Mouse (Mus musculus): ENCODE results near the gene B4galnt2. TPM values are rescaled to one million over a fixed set of nuclear protein-coding genes. Genes with fewer than 3 reads are reported as not detected.
A peak's percentile ranks its signal among the peaks of the same experiment; 100 is the strongest.

The B4galnt2 gene
- polyA plus RNA-seq, 1 experiment from 2014 or later: 44.3 TPM

DNA sequence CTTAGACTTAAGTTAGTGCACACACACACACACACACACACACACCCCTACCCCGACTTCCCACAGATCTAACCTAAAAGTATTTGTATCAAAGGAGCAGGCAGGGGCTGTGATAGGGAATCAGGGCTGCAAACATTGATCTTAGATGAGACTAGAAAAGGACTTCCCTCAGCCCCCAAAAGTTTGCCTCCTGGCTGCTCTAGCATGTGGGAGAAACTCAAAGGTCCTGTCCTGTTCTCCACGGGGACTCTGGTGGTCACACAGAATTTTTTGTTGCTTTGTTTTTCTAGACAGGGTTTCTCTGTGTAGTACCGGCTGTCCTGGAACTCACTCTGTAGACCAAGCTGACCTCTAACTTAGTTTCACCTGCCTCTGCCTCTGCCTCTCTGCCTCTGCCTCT, 89.1 kb downstream of the B4galnt2 start:
- peaks cover 23% of the 10 kb centered on the region for H3K27me3 ChIP-seq (replicated peaks; ENCODE audit: control insufficient read depth, insufficient read depth, low read length)
- no peak overlapping the region for H3K9ac ChIP-seq (ENCODE audit: low read depth, low read length)
- WGBS: 55% methylated on average over 3 of the region's 3 CpGs
- no peak overlapping the region for H3K27ac ChIP-seq (ENCODE audit: low read length)
- no peaks in the 10 kb centered on the region for H3K9me3 ChIP-seq (ENCODE audit: control insufficient read depth, low read length)
- H3K4me3 ChIP-seq (ENCODE audit: low read length): no peak overlapping the region
- no peak for ATAC-seq
- H3K4me2 ChIP-seq (ENCODE audit: low read depth, low read length): no peak overlapping the region
- no peaks in the 10 kb centered on the region for H3K36me3 ChIP-seq (ENCODE audit: control insufficient read depth, insufficient read depth, low read length)
- peaks cover 5% of the 10 kb centered on the region for H3K4me1 ChIP-seq (ENCODE audit: control insufficient read depth, insufficient read depth, low read length)

DNA sequence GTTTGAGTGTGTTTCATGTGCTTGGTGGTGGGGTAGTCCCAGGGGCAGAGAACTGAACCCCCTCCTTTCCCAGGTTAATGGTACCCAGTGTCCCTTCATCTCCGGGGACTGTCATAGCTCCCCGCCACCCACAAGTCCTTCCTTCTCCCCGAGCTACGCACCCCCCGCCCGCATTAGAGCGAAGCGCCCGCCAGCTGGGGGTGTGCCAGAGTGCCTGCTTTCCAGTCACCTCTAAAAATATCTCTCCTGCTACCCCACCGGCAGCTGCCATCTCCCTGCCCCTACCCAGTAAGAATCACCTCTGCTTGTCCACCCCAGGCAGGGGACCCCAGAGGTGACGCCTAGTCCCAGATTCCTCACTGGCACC, 89.8 kb downstream of the B4galnt2 start:
- H3K4me1 ChIP-seq (ENCODE audit: control insufficient read depth, insufficient read depth, low read length): no peaks in the 10 kb centered on the region
- peak overlapping the region; percentile 75 for H3K9ac ChIP-seq (ENCODE audit: low read depth, low read length)
- 4% methylated on average over 11 of the region's 11 CpGs for WGBS
- H3K27ac ChIP-seq (ENCODE audit: low read length): no peak overlapping the region
- H3K9me3 ChIP-seq (ENCODE audit: control insufficient read depth, low read length): no peaks in the 10 kb centered on the region
- 0 out of 2 replicates have a peak, but pooled peaks have one; percentile 13 for ATAC-seq
- H3K4me3 ChIP-seq (ENCODE audit: low read length): peak overlapping the region; percentile 68
- H3K4me2 ChIP-seq (ENCODE audit: low read depth, low read length): peak overlapping the region; percentile 99
- peaks cover 16% of the 10 kb centered on the region; the same call in 1 of the 2 replicates for H3K27me3 ChIP-seq (replicated peaks; ENCODE audit: control insufficient read depth, insufficient read depth, low read length)
- H3K36me3 ChIP-seq (ENCODE audit: control insufficient read depth, insufficient read depth, low read length): no peaks in the 10 kb centered on the region

DNA sequence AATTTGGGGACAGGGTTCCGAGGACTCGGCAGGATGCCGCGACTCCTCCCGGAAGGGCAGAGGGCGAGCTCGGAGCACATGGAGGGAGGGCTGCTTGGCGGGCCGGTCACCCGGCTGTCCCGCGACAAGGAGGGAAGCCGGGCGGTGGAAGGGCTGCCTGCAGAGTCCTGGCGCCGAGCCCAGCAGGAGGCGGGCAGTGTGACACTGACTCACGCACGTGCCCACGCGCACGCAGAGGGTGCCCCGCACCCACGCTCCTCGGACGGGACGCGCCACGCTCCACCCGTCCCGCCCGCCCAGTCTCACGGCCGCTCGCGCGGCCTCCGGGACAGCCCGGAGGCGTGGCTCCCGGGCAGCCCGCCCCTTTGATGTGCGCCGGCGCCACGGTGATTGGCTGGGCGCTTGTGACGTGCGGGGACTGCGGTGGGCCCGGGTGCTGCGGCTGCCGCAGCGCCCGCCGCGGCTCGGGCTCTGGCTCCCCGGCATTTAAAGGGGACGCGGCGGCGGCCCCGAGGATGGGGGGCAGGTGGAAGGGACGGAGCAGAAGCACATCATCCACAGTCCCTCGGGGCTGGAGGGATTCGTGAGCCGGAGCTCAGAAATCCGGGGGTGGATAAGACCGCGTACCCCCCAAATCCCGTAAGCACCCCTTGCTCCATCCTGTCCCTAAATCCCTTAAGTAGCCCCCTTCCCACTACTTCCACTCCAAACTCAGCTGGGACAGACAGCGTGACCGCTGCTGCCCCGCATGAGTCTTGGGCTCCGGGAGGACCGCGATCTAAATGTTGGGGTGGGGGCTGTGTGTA, 90.4 kb downstream of the B4galnt2 start, which contains the start of gene Phospho1:
Phospho1 (plus strand) TSS at position 429 of the 806 bp plus-strand sequence.
- H3K9me3 ChIP-seq (ENCODE audit: control insufficient read depth, low read length): no peaks in the 10 kb centered on the region
- no peaks in the 10 kb centered on the region for H3K36me3 ChIP-seq (ENCODE audit: control insufficient read depth, insufficient read depth, low read length)
- H3K9ac ChIP-seq (ENCODE audit: low read depth, low read length): peak within 1 kb of the TSS; percentile 77
- peaks cover 11% of the 10 kb centered on the region; the same call in 1 of the 2 replicates for H3K27me3 ChIP-seq (replicated peaks; ENCODE audit: control insufficient read depth, insufficient read depth, low read length)
- under 1% methylated on average over 76 of the region's 78 CpGs for WGBS
- peak within 1 kb of the TSS; percentile 99 for H3K4me2 ChIP-seq (ENCODE audit: low read depth, low read length)
- peak within 1 kb of the TSS; percentile 68 for H3K4me3 ChIP-seq (ENCODE audit: low read length)
- H3K27ac ChIP-seq (ENCODE audit: low read length): no peak within 1 kb of the TSS
- H3K4me1 ChIP-seq (ENCODE audit: control insufficient read depth, insufficient read depth, low read length): no peaks in the 10 kb centered on the region
- ATAC-seq: peak; percentile 95

DNA sequence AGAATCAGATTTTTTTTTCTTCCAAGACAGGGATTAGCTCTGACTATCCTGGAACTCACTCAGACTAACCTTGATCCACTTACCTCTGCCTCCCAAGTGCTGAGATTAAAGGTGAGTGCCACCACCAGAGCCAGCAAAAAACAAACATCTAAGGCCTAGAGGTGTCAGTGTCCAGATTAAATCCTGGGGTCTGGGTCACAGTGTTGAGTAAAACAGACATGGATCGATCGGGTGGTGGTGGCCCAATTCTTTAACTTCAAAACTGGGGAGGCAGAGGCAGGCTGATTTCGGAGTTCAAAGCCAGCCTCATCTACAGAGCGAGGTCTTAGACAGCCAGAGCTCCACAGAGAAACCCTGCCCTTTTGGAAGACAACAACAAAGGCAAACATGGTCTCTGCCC, 92.3 kb downstream of the B4galnt2 start:
- 95% methylated on average over 4 of the region's 4 CpGs for WGBS
- H3K4me3 ChIP-seq (ENCODE audit: low read length): no peak overlapping the region
- no peak for ATAC-seq
- H3K4me1 ChIP-seq (ENCODE audit: control insufficient read depth, insufficient read depth, low read length): no peaks in the 10 kb centered on the region
- no peak overlapping the region for H3K4me2 ChIP-seq (ENCODE audit: low read depth, low read length)
- H3K9me3 ChIP-seq (ENCODE audit: control insufficient read depth, low read length): no peaks in the 10 kb centered on the region
- H3K36me3 ChIP-seq (ENCODE audit: control insufficient read depth, insufficient read depth, low read length): no peaks in the 10 kb centered on the region
- H3K27ac ChIP-seq (ENCODE audit: low read length): no peak overlapping the region
- H3K9ac ChIP-seq (ENCODE audit: low read depth, low read length): no peak overlapping the region
- H3K27me3 ChIP-seq (replicated peaks; ENCODE audit: control insufficient read depth, insufficient read depth, low read length): no peaks in the 10 kb centered on the region; the same call in 1 of the 2 replicates

DNA sequence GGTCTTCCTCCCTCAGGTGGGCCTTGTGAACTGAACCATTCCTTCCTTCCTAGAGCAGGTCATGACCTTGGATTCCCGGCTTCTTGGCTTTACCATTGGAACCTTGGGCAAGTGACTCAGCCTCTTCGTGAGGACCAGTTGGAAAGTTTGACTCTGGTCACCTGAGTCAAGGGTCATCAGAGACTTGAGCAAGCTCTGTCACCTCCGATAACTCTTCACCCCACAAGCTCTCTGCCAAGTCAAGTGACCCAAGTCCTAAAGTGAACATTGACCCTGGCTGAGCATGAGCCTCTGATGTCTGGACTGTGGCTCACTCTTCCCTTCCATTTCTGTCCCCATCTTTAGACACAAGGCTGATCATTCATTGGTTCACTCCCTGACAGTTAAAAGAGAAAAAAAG, 93.2 kb downstream of the B4galnt2 start:
- no peak overlapping the region for H3K9ac ChIP-seq (ENCODE audit: low read depth, low read length)
- WGBS: 80% methylated on average over 3 of the region's 3 CpGs
- no peak overlapping the region for H3K4me2 ChIP-seq (ENCODE audit: low read depth, low read length)
- no peak overlapping the region for H3K4me3 ChIP-seq (ENCODE audit: low read length)
- no peaks in the 10 kb centered on the region for H3K4me1 ChIP-seq (ENCODE audit: control insufficient read depth, insufficient read depth, low read length)
- H3K36me3 ChIP-seq (ENCODE audit: control insufficient read depth, insufficient read depth, low read length): no peaks in the 10 kb centered on the region
- H3K27ac ChIP-seq (ENCODE audit: low read length): no peak overlapping the region
- no peak for ATAC-seq
- H3K9me3 ChIP-seq (ENCODE audit: control insufficient read depth, low read length): no peaks in the 10 kb centered on the region
- no peaks in the 10 kb centered on the region; the same call in 1 of the 2 replicates for H3K27me3 ChIP-seq (replicated peaks; ENCODE audit: control insufficient read depth, insufficient read depth, low read length)

DNA sequence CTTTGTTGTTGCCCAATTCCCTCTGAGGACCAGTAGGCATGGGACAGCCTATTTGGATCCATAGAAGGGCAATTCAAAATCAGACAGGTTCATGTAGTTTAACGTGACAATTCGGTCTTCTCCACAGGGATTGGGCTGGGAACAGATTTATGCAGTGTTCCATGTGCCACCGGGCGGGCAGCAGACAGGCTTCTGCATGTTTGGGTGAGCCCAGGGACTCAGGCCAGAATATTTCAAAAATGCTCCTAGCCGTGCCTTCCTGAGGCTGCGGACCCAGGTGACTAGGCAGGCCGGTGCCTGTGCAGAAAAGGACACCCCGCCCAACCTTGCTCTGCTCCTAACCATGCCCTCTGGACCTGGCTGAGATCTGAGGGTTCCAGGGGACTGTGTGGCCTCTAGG, 95.6 kb downstream of the B4galnt2 start:
- Histone ChIP-seq H3K4me1 (ENCODE audit: control insufficient read depth, insufficient read depth, low read length) (no peaks in the 10 kb centered on the region), H3K27me3 (replicated peaks; ENCODE audit: control insufficient read depth, insufficient read depth, low read length) (no peaks in the 10 kb centered on the region), H3K4me3 (ENCODE audit: low read length) (no peak overlapping the region), H3K9me3 (ENCODE audit: control insufficient read depth, low read length) (no peaks in the 10 kb centered on the region), H3K9ac (ENCODE audit: low read depth, low read length) (no peak overlapping the region), H3K36me3 (ENCODE audit: control insufficient read depth, insufficient read depth, low read length) (no peaks in the 10 kb centered on the region), H3K4me2 (ENCODE audit: low read depth, low read length) (no peak overlapping the region), H3K27ac (ENCODE audit: low read length) (no peak overlapping the region)
- ATAC-seq: peak; percentile 20; the same call in 1 of the 2 replicates
- WGBS: 81% methylated on average over 8 of the region's 8 CpGs

Small RNAs within 50 kb of the gene (microRNA-seq; reads per million reads assigned to microRNA genes)
- not detected for gene Mir3063

Other genes starting within 250 kb of the B4galnt2 start
- gene Phb, start 247.9 kb downstream of the B4galnt2 start, polyA plus RNA-seq (2015; fragmentation: Nextera tagmentation; extraction: Ambion mirVana): 309 and 324 TPM in 2 replicates
- gene Zfp652, start 202.2 kb downstream of the B4galnt2 start, polyA plus RNA-seq (2015; fragmentation: Nextera tagmentation; extraction: Ambion mirVana): 14.7 and 16.8 TPM in 2 replicates
- 0.78 and 0.92 TPM in 2 replicates for gene B130006D01Rik, start 191.3 kb downstream of the B4galnt2 start, polyA plus RNA-seq (2015; fragmentation: Nextera tagmentation; extraction: Ambion mirVana)
- 0.43 and 0.51 TPM in 2 replicates for gene Phospho1, start 90.4 kb downstream of the B4galnt2 start, polyA plus RNA-seq (2015; fragmentation: Nextera tagmentation; extraction: Ambion mirVana)
- 17.3 and 17.4 TPM in 2 replicates for gene Gngt2, start 77.7 kb downstream of the B4galnt2 start, polyA plus RNA-seq (2015; fragmentation: Nextera tagmentation; extraction: Ambion mirVana)
- gene Abi3, start 72.4 kb downstream of the B4galnt2 start, polyA plus RNA-seq (2015; fragmentation: Nextera tagmentation; extraction: Ambion mirVana): 8.7 and 10.3 TPM in 2 replicates
- gene Igf2bp1, start 91.0 kb upstream of the B4galnt2 start, polyA plus RNA-seq (2015; fragmentation: Nextera tagmentation; extraction: Ambion mirVana): 38.5 and 41.0 TPM in 2 replicates
- gene Gip, start 109.7 kb upstream of the B4galnt2 start, polyA plus RNA-seq (2015; fragmentation: Nextera tagmentation; extraction: Ambion mirVana): 19.9 and 21.5 TPM in 2 replicates
- 94.3 and 97.8 TPM in 2 replicates for gene Snf8, start 120.0 kb upstream of the B4galnt2 start, polyA plus RNA-seq (2015; fragmentation: Nextera tagmentation; extraction: Ambion mirVana)
- gene Ube2z, start 150.5 kb upstream of the B4galnt2 start, polyA plus RNA-seq (2015; fragmentation: Nextera tagmentation; extraction: Ambion mirVana): 31.5 and 32.0 TPM in 2 replicates
- gene Atp5g1, start 160.8 kb upstream of the B4galnt2 start, polyA plus RNA-seq (2015; fragmentation: Nextera tagmentation; extraction: Ambion mirVana): 1,152 and 1,154 TPM in 2 replicates
- gene Calcoco2, start 197.1 kb upstream of the B4galnt2 start, polyA plus RNA-seq (2015; fragmentation: Nextera tagmentation; extraction: Ambion mirVana): 0.10 TPM in 2 replicates
- gene Ttll6, start 218.9 kb upstream of the B4galnt2 start, polyA plus RNA-seq (2015; fragmentation: Nextera tagmentation; extraction: Ambion mirVana): 0.27 and 0.51 TPM in 2 replicates

All from intestine, embryonic 16.5 days (tissue).